Mouse (Mus musculus) liver, embryonic 16.5 days (tissue): ENCODE results near the gene Snx29. TPM values are rescaled to one million over a fixed set of nuclear protein-coding genes. Genes with fewer than 3 reads are reported as not detected.

Experiments used
- ATAC-seq: fragments of 200-750 bp; cut with Nextera tagmentation; 2 replicates; pipeline ENCODE4 v1.8.0; 2017; ENCODE audit warnings: low read depth, mild to moderate bottlenecking, moderate number of reproducible peaks, moderate library complexity
- H3K27ac ChIP-seq: fragments of 300-500 bp; sonication (generic); 2 replicates; pipeline ENCODE4 v1.5.1; 2014; ENCODE audit warnings: mild to moderate bottlenecking, low read length
- H3K27me3 ChIP-seq: fragments of 300-500 bp; sonication (generic); 2 replicates; pipeline ENCODE4 v1.6.1; 2014; ENCODE audit warnings: low read depth, low read length, mixed read lengths; ENCODE audit not compliant: control insufficient read depth, insufficient read depth
- H3K36me3 ChIP-seq: fragments of 300-500 bp; sonication (generic); 2 replicates; pipeline ENCODE4 v1.6.1; 2014; ENCODE audit warnings: mild to moderate bottlenecking; ENCODE audit not compliant: control insufficient read depth, insufficient read depth
- H3K4me1 ChIP-seq: fragments of 300-500 bp; sonication (generic); 2 replicates; pipeline ENCODE4 v1.6.1; 2014; ENCODE audit warnings: low read depth, low read length, mixed read lengths; ENCODE audit not compliant: control insufficient read depth
- H3K4me2 ChIP-seq: fragments of 300-500 bp; sonication (generic); 2 replicates; pipeline ENCODE4 v1.6.1; 2014; ENCODE audit warnings: low read depth, low read length, mixed read lengths
- H3K4me3 ChIP-seq: fragments of 300-500 bp; sonication (generic); 2 replicates; pipeline ENCODE4 v1.5.1; 2014; ENCODE audit warnings: low read depth, mild to moderate bottlenecking, low read length
- H3K9ac ChIP-seq: fragments of 300-500 bp; sonication (generic); 2 replicates; pipeline ENCODE4 v1.6.1; 2014; ENCODE audit warnings: low read depth, low read length
- H3K9me3 ChIP-seq: fragments of 300-500 bp; sonication (generic); replicated peaks from 2 replicates; pipeline ENCODE4 v1.6.1; 2016; ENCODE audit warnings: low read length; ENCODE audit not compliant: control insufficient read depth
- WGBS: fragments of 180-500 bp; shearing (Covaris S2); extraction: QIAGEN DNeasy Blood & Tissue Kit; methylation state at CpG from one replicate; pipeline ENCODE4 v1.1.7; 2014; ENCODE audit not compliant: insufficient replicate concordance; 5-methylcytosine and 5-hydroxymethylcytosine counted together
- polyA plus RNA-seq: library from polyadenylated mRNA; unstranded; fragments of >200 nt; fragmentation: Nextera tagmentation; extraction: Ambion mirVana; gene quantifications from 2 replicates; pipeline ENCODE4 v1.2.1, GENCODE M21; 2015

Gene Snx29
- polyA plus RNA-seq, 1 experiment from 2014 or later: 4.6 TPM

DNA sequence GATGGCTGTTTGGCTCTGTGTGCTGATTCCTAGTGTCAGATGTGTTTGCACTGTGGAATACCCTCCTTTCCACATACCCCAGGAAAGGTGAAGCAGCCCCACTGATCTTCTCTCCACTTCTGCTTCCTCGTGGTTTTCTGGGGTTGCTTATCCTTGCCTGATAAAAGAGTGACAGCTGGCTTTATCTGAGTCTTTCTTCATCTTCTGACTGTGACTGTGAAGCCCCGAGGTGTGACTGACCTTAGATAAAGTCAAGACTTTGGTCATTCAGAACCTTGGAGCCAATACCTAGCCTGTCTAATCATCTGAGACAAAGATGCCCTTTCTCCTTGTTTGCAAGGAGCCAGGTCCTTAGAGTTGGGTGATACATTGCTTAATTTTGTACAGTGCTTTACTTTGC is 65.4 kb downstream of the Snx29 start:
- ATAC-seq: no peak
- Histone ChIP-seq H3K27me3 (no peaks in the 10 kb centered on the region), H3K4me2 (no peak overlapping the region), H3K36me3 (no peaks in the 10 kb centered on the region), H3K9me3 (no peaks in the 10 kb centered on the region), H3K4me3 (no peak overlapping the region), H3K4me1 (no peaks in the 10 kb centered on the region; the same call in 1 of the 2 replicates), H3K27ac (no peak overlapping the region), H3K9ac (no peak overlapping the region)
- WGBS: 9% methylated on average over 2 of the region's 2 CpGs

DNA sequence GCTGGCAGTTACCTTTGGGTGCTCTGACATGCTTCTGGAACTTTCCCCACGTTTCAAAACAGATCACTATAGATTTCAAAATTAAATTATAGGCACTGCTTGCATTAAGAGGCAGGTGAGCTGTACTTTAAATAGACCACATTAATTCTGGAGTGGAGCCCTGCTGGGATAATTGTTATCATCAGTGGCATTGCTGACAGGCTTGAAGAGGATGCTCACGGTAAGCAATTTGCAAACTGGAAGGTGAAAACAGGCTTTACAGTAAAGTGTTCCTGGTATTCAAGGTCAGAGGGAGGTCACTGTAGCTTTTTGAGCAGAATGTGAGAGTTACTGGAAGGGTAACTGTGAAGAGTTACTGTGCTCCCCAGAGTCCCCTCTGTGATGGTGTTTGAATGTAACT is 66.6 kb downstream of the Snx29 start:
- Histone ChIP-seq H3K9me3 (no peaks in the 10 kb centered on the region), H3K4me3 (no peak overlapping the region), H3K4me2 (no peak overlapping the region), H3K27me3 (no peaks in the 10 kb centered on the region), H3K27ac (no peak overlapping the region), H3K4me1 (no peaks in the 10 kb centered on the region; the same call in 1 of the 2 replicates), H3K36me3 (no peaks in the 10 kb centered on the region), H3K9ac (no peak overlapping the region)
- WGBS: 51% methylated on average over 2 of the region's 2 CpGs
- no peak for ATAC-seq

DNA sequence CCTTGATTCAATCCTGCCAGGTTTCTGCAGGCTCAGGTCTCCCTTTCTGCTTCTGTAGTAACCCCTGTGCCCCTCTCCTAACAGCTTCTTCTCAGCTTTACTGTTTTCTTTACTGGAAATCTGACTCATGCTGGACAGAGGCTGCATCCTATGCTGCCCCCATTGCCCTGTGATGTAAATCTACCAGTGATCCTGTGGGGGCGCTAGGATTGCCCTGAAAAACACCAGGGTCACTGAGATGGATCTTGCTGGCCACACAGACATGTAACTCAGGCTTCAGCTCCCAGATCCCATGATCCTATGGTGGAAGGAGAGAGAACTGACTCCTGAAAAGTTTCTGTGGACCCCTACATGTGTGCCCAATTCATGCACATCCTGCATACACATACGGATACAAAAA is 73.9 kb downstream of the Snx29 start:
- no peak overlapping the region for H3K4me2 ChIP-seq
- no peaks in the 10 kb centered on the region for H3K9me3 ChIP-seq
- H3K36me3 ChIP-seq: no peaks in the 10 kb centered on the region
- no peak for ATAC-seq
- no peak overlapping the region for H3K9ac ChIP-seq
- no peaks in the 10 kb centered on the region for H3K27me3 ChIP-seq
- no peak overlapping the region for H3K27ac ChIP-seq
- H3K4me3 ChIP-seq: no peak overlapping the region
- no peaks in the 10 kb centered on the region for H3K4me1 ChIP-seq
- 63% methylated on average over 2 of the region's 2 CpGs for WGBS

DNA sequence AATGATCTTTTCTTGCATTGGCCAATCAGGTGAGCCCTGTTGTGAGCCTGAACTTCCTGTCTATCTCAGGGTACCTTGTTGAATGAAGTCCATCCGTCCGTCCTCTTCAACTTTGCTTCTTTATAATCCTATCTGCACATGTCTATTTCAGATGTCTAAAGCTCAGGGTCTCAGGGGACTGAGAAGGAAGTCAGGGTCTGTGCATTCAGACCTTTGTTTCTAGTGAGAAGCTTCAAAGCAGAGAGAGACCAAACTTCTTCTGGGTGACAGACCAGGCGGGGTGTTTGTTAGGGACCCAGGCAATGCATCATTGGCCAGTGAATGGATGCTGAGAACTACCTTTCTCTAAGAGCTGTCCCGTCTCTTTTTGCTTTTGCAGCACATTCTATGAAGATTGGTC is 76.7 kb downstream of the Snx29 start:
- H3K27me3 ChIP-seq: no peaks in the 10 kb centered on the region
- H3K36me3 ChIP-seq: no peaks in the 10 kb centered on the region
- WGBS: 67% methylated on average over 4 of the region's 4 CpGs
- no peak overlapping the region for H3K27ac ChIP-seq
- H3K9ac ChIP-seq: no peak overlapping the region
- no peak overlapping the region for H3K4me2 ChIP-seq
- H3K9me3 ChIP-seq: no peaks in the 10 kb centered on the region
- H3K4me1 ChIP-seq: no peaks in the 10 kb centered on the region
- no peak for ATAC-seq
- no peak overlapping the region for H3K4me3 ChIP-seq

DNA sequence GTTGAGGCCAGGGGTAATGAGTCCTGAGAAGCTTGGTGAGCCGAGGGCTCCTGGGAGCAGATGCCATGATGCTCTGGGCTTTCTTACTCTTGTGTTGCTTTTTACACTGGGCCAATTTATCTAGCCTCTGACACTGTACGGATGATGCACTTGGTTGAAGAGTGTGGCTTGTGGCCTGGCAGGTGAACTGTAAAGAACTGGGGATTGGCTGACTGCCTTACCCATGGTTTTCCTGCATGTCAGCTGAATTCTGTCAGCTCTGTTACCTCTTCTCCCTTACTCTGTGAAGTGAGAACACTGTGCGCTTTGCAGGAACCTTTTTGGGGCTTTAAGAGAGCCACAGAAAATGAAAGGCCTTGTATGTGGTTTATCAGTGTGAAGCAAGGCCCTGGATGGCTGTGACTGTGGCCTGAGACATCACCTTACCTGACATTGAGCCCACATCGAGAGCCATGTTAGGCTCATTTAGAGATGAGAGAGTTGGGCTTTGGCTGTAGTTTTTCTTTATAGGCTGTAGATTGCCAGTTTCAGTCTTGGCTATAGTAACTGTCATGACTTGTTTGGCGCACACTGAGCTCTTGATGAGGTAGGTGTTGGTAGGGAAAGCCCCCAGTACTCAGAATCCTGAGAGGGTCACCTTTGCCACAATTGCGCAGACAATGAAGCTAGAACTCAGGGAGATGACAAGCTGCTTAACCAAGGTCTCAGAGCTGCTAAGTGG is 77.3 kb downstream of the Snx29 start:
- Histone ChIP-seq H3K4me1 (no peaks in the 10 kb centered on the region), H3K27ac (no peak overlapping the region), H3K9me3 (no peaks in the 10 kb centered on the region), H3K4me3 (no peak overlapping the region), H3K9ac (no peak overlapping the region), H3K27me3 (no peaks in the 10 kb centered on the region), H3K36me3 (no peaks in the 10 kb centered on the region), H3K4me2 (no peak overlapping the region)
- ATAC-seq: no peak
- 68% methylated on average over 6 of the region's 6 CpGs for WGBS

DNA sequence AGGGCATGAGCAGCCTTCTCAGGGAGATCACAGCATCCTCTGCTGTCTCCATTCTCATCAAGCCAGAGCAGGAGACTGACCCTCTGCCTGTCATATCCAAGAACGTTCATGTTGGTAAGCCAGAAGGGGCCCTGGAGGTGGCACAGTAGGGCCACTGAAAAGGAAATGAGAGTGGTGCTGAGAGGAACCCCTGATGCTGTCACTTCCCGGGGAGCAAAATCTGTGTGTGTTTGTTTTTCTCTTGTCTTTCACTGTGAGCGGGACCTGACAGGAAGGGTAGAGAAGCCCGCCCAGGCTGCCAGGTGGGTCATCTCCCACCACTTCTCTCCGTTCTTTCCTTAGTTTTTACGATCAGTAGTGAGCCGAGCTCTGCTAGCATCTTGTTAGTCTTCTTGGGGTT is 78.2 kb downstream of the Snx29 start:
- Histone ChIP-seq H3K9me3 (no peaks in the 10 kb centered on the region), H3K4me2 (no peak overlapping the region), H3K27ac (no peak overlapping the region), H3K27me3 (no peaks in the 10 kb centered on the region), H3K9ac (no peak overlapping the region), H3K4me1 (no peaks in the 10 kb centered on the region), H3K4me3 (no peak overlapping the region), H3K36me3 (no peaks in the 10 kb centered on the region)
- no peak for ATAC-seq
- 58% methylated on average over 7 of the region's 7 CpGs for WGBS

DNA sequence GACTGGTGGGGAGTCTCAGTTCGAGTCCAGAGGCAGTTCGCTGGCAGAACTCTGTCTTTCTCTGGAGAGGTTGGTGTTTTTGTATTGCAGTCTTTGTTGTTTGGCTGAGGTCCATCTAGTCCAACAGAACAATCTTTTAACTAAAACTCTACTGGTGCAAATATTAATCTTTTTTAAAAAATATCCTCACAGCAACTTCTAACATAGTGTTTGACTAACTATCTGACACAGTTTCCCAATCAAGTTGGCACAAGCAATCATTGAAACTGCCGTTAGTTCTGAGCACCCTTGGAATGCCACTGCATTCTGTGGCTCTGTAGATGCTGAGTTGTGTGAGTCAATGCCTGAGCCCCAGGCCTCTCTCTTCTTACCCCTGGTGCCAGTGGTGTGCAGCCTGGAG is 82.5 kb downstream of the Snx29 start:
- WGBS: 80% methylated on average over 3 of the region's 3 CpGs
- Histone ChIP-seq H3K9ac (no peak overlapping the region), H3K4me2 (no peak overlapping the region), H3K36me3 (no peaks in the 10 kb centered on the region), H3K9me3 (no peaks in the 10 kb centered on the region), H3K27me3 (no peaks in the 10 kb centered on the region), H3K4me3 (no peak overlapping the region), H3K4me1 (no peaks in the 10 kb centered on the region), H3K27ac (no peak overlapping the region)
- no peak for ATAC-seq

DNA sequence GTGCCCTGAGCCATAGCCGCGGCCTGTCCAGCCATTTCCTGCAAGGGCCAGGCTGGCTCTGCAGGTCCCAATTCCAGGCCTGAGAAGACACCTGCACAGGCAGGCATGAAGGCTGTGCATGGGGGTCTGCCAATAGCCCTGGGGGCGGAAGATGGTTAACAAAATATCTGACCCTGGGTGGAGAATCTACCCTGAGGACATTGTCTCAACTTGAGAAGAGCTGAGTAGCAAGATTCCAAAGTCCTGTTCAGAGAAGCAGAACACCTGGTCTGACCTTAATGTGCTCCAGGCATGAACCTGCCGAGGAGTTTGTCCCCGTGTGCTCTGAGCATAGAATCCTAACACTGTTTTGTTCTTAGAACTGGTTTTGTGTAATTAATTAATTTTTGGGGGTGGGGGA is 83.5 kb downstream of the Snx29 start:
- Histone ChIP-seq H3K4me2 (no peak overlapping the region), H3K4me1 (no peaks in the 10 kb centered on the region), H3K9ac (no peak overlapping the region), H3K4me3 (no peak overlapping the region), H3K27me3 (no peaks in the 10 kb centered on the region), H3K9me3 (no peaks in the 10 kb centered on the region), H3K27ac (no peak overlapping the region), H3K36me3 (no peaks in the 10 kb centered on the region)
- 71% methylated on average over 5 of the region's 5 CpGs for WGBS
- ATAC-seq: no peak

DNA sequence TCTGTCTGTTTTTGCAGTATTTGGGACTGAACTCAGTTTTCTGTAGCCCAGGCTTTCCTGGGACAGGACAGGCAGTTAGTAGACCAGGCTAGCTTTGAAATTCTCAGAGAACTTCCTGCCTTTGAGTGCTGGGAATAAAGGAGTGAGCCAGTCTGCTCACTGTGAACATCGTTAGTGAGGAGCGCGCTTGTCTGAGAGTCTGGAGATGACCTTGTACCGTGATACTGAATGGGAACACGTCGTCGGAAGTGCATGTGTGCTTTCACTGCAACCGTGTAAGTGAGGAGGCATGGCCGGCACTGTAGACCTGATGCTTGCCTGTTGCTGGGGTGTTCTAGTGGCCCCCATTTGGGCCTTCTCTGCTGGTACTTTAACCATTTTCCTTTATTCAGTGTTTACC is 83.9 kb downstream of the Snx29 start:
- H3K9ac ChIP-seq: no peak overlapping the region
- no peak for ATAC-seq
- H3K36me3 ChIP-seq: no peaks in the 10 kb centered on the region
- 77% methylated on average over 9 of the region's 9 CpGs for WGBS
- H3K9me3 ChIP-seq: no peaks in the 10 kb centered on the region
- H3K4me3 ChIP-seq: no peak overlapping the region
- no peaks in the 10 kb centered on the region for H3K27me3 ChIP-seq
- H3K27ac ChIP-seq: no peak overlapping the region
- no peaks in the 10 kb centered on the region for H3K4me1 ChIP-seq
- H3K4me2 ChIP-seq: no peak overlapping the region
